Mouse (Mus musculus): ENCODE measurements around the gene Znrf2.
A peak's percentile ranks its signal among the peaks of the same experiment; 100 is the strongest.

Gene Znrf2

GRCm38 (mm10) chr6:54914977-54915376 lies 98.3 kb downstream of the Znrf2 start:
- no peak for DNase-seq (ENCODE audit: low spot score)

GRCm38 (mm10) chr6:54916163-54916562 lies 99.4 kb downstream of the Znrf2 start:
- peak; percentile 22 for DNase-seq (ENCODE audit: low spot score)

- DNase-seq (ENCODE audit: low spot score), result no peak
These were observed 100.2 kb downstream of the Znrf2 start for GRCm38 (mm10) chr6:54916941-54917340.

- peak; percentile 58 for DNase-seq (ENCODE audit: low spot score)
These were observed 100.8 kb downstream of the Znrf2 start for GRCm38 (mm10) chr6:54917523-54917922.

- no peak for DNase-seq (ENCODE audit: low spot score)
These were observed 101.8 kb downstream of the Znrf2 start for GRCm38 (mm10) chr6:54918521-54918920.

- DNase-seq (ENCODE audit: low spot score), result no peak
These were observed 107.8 kb downstream of the Znrf2 start for GRCm38 (mm10) chr6:54924538-54924937.

- peak; percentile 27 for DNase-seq (ENCODE audit: low spot score)
These were observed 109.2 kb downstream of the Znrf2 start for GRCm38 (mm10) chr6:54925736-54926440.

- DNase-seq (ENCODE audit: low spot score), result no peak
These were observed 110.2 kb downstream of the Znrf2 start for GRCm38 (mm10) chr6:54926899-54927298.

- DNase-seq (ENCODE audit: low spot score), result no peak
These were observed 111.2 kb downstream of the Znrf2 start for GRCm38 (mm10) chr6:54927946-54928345.

- no peak for DNase-seq (ENCODE audit: low spot score)
These were observed 114.9 kb downstream of the Znrf2 start for GRCm38 (mm10) chr6:54931641-54932040.

- no peak for DNase-seq (ENCODE audit: low spot score)
These were observed 115.8 kb downstream of the Znrf2 start for GRCm38 (mm10) chr6:54932526-54932925.

GRCm38 (mm10) chr6:54933216-54933615 lies 116.5 kb downstream of the Znrf2 start:
- DNase-seq (ENCODE audit: low spot score), result no peak

- DNase-seq (ENCODE audit: low spot score), result no peak
These were observed 117.2 kb downstream of the Znrf2 start for GRCm38 (mm10) chr6:54933866-54934265.

GRCm38 (mm10) chr6:54934313-54934712 lies 117.6 kb downstream of the Znrf2 start:
- DNase-seq (ENCODE audit: low spot score), result no peak

GRCm38 (mm10) chr6:54934930-54935329 lies 118.2 kb downstream of the Znrf2 start:
- DNase-seq (ENCODE audit: low spot score), result no peak

GRCm38 (mm10) chr6:54936496-54936895 lies 119.8 kb downstream of the Znrf2 start:
- peak; percentile 34 for DNase-seq (ENCODE audit: low spot score)

- no peak for DNase-seq (ENCODE audit: low spot score)
These were observed 122.9 kb downstream of the Znrf2 start for GRCm38 (mm10) chr6:54939631-54940030.

GRCm38 (mm10) chr6:54940126-54940525 lies 123.4 kb downstream of the Znrf2 start:
- DNase-seq (ENCODE audit: low spot score), result no peak

GRCm38 (mm10) chr6:54941149-54941548 lies 124.4 kb downstream of the Znrf2 start:
- no peak for DNase-seq (ENCODE audit: low spot score)

All from T-cell, adult 2 months (primary cell).